Mouse (Mus musculus) cortical plate, adult 2 months (tissue): ENCODE results near the gene Tarsl2.

Experiments
- CTCF ChIP-seq: fragments of 200-500 bp; IDR thresholded peaks from 2 replicates; pipeline ENCODE4 v1.5.1; 2011; ENCODE audit warnings: mild to moderate bottlenecking, control low read depth, low read length; ENCODE audit not compliant: insufficient read depth; ENCODE audit errors: extremely low read depth
- POLR2A ChIP-seq: fragments of 200-500 bp; IDR thresholded peaks from 2 replicates; pipeline ENCODE4 v1.6.1; 2011; ENCODE audit warnings: mild to moderate bottlenecking, low read length, control low read depth; ENCODE audit not compliant: insufficient read depth; ENCODE audit errors: extremely low read depth

DNA sequence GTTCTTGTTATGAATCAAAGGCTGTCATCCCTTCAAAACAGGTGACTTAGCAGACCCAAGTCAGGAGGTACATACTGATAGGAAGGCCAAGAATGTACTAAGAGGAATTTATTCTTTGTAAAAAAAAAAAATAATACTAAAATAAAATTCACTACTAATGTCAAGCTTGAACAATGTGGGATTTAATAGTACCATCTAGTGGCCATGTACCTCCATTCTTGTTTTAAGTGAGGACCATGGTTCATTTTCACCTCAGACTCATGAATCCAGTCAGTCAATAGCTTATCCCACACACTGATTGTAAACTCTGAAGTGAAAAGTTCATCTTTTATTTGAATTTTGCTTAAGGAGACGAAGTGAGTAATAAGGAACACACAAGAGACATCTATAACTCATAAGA, 25.9 kb upstream of the Tarsl2 start:
- TF ChIP-seq CTCF (no peak), POLR2A (no peak)
